Mouse (Mus musculus) testis, adult 2 months (tissue): ENCODE measurements around the gene Cenpl. TPM values are rescaled to one million over a fixed set of nuclear protein-coding genes. Genes with fewer than 3 reads are reported as not detected.

Experiments used
- H3K27ac ChIP-seq: fragments of 200-500 bp; 2 replicates; pipeline ENCODE4 v1.5.1; 2012; ENCODE audit warnings: low read depth, low read length; ENCODE audit not compliant: control insufficient read depth, insufficient read depth
- H3K27me3 ChIP-seq: fragments of 200-500 bp; 2 replicates; pipeline ENCODE4 v1.6.1; 2012; ENCODE audit warnings: mild to moderate bottlenecking, low read length, moderate library complexity; ENCODE audit not compliant: control insufficient read depth, insufficient read depth
- H3K36me3 ChIP-seq: fragments of 200-500 bp; 2 replicates; pipeline ENCODE4 v1.6.1; 2012; ENCODE audit warnings: mild to moderate bottlenecking, low read length; ENCODE audit not compliant: control insufficient read depth, insufficient read depth
- H3K4me1 ChIP-seq: fragments of 200-500 bp; 2 replicates; pipeline ENCODE4 v1.6.1; 2012; ENCODE audit warnings: low read length; ENCODE audit not compliant: control insufficient read depth, insufficient read depth
- H3K4me3 ChIP-seq: fragments of 200-500 bp; 2 replicates; pipeline ENCODE4 v1.5.1; 2012; ENCODE audit warnings: low read depth, mild to moderate bottlenecking, low read length, moderate library complexity, mixed read lengths; ENCODE audit not compliant: control insufficient read depth
- CTCF ChIP-seq: fragments of 200-500 bp; IDR thresholded peaks from 2 replicates; pipeline ENCODE4 v1.5.1; 2012; ENCODE audit warnings: low read depth, mild to moderate bottlenecking, inconsistent platforms, low read length, moderate library complexity; ENCODE audit not compliant: control insufficient read depth, insufficient read depth, insufficient replicate concordance
- POLR2A ChIP-seq: fragments of 200-500 bp; IDR thresholded peaks from 2 replicates; pipeline ENCODE4 v1.6.1; 2012; ENCODE audit warnings: low read depth, mild to moderate bottlenecking, inconsistent platforms, low read length, moderate library complexity; ENCODE audit not compliant: control insufficient read depth
- polyA plus RNA-seq: library from polyadenylated mRNA; depleted of rRNA; stranded (reverse); fragments of >200 nt; gene quantifications from 2 replicates; pipeline ENCODE4 v1.2.3, GENCODE M21; 2012

Cenpl gene
- polyA plus RNA-seq, 1 experiment: 5.7 TPM

- TF ChIP-seq CTCF (no peak), POLR2A (no peak)
- Histone ChIP-seq H3K27ac (peak overlapping the region; percentile 55), H3K4me3 (peak overlapping the region; percentile 96), H3K36me3 (no peaks in the 10 kb centered on the region; the same call in none of the 2 replicates), H3K4me1 (no peaks in the 10 kb centered on the region), H3K27me3 (no peaks in the 10 kb centered on the region)
Observed at GRCm38 (mm10) chr1:161033856-161034434, 36.6 kb upstream of the Cenpl start.

GRCm38 (mm10) chr1:161034435-161035280 is 35.9 kb upstream of the Cenpl start, which contains the start of gene Zbtb37:
Gene Zbtb37 (minus strand): TSS chr1:161034849.
- TF ChIP-seq POLR2A (peak; percentile 100), CTCF (no peak)
- H3K27me3 ChIP-seq: no peaks in the 10 kb centered on the region
- H3K4me3 ChIP-seq: peak within 1 kb of the TSS; percentile 96
- H3K36me3 ChIP-seq: no peaks in the 10 kb centered on the region; the same call in none of the 2 replicates
- peak within 1 kb of the TSS; percentile 96 for H3K27ac ChIP-seq
- H3K4me1 ChIP-seq: no peaks in the 10 kb centered on the region

DNA sequence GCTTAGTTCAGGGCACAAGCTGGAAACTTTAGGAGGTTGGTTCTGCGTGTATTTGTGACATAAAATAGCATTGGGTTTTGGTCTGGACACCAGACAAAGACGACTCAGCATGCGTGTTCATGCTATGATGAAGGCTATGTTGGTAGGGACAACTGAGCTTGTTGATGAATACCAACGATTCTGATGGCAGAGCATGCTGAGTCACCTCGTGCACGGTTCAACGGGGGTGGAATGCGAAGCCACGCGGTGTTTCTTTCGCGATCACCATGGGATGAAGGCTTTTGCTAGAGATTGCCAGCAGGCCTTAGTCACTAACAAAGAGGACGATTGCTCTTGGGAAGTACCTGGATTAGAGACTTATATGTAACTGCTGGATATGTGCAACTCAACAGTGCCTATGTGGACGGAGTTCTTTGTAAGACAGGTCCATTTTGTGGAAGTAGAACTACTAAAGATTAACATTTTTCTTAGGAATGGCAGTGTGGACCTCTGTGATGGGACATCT is 35.2 kb upstream of the Cenpl start:
- H3K36me3 ChIP-seq: no peaks in the 10 kb centered on the region; the same call in none of the 2 replicates
- no peaks in the 10 kb centered on the region for H3K4me1 ChIP-seq
- no peaks in the 10 kb centered on the region for H3K27me3 ChIP-seq
- no peak for TF ChIP-seq CTCF
- TF ChIP-seq POLR2A: no peak
- peak overlapping the region; percentile 96 for H3K4me3 ChIP-seq
- H3K27ac ChIP-seq: peak overlapping the region; percentile 96

DNA sequence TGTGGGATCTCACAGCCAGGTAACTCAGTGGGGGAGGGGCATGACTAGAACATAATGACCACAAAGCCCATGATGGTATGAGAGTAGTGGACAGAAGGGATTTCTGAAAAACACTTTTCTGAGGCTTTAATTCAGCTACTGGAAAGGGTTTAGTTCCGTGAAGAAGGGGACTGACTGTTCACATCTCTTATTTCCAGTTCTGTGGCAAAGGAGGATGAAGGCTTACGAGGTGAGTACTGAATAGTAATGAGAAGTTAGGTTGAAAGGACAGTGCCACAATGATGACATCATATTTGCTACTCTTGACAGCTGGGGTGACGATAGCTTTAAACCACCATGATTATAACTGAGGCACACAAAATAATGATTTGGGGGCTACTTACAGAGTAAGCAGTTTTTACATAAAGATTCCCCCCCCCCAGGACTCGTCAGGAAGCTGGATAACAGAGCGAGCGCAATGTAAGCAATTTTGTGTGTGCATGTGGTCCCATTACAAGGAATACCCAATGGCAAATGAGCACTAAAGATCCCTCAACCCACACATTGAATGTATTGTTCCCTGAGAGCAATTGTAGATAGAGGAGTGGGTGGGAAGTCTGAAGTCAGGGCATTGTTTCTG is 34.6 kb upstream of the Cenpl start:
- Histone ChIP-seq H3K4me3 (peak overlapping the region; percentile 96), H3K4me1 (no peaks in the 10 kb centered on the region), H3K27me3 (no peaks in the 10 kb centered on the region), H3K36me3 (no peaks in the 10 kb centered on the region; the same call in none of the 2 replicates), H3K27ac (peak overlapping the region; percentile 96)
- TF ChIP-seq CTCF (no peak), POLR2A (no peak)

DNA sequence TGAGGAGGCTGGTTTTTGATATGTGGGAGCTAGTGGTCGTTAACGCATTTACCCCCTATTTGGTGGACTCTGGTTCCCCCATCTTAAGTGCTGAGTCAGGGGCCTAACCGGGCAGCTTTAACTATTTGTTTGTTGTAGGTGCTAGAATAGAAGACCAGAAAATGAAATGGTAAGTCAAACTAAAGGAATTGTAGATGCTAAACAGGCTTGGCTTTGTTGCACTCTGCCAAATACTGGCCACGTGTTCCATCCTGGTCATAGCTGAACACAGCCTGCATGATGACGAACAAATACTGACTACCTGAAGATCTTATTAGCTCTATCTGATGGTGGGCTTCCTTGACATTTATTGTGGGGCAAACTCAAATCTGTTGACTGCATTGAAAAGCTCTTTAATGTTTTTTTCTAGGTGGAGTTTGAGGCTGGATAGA is 34.1 kb upstream of the Cenpl start:
- H3K27ac ChIP-seq: no peak overlapping the region
- H3K36me3 ChIP-seq: no peaks in the 10 kb centered on the region; the same call in none of the 2 replicates
- no peaks in the 10 kb centered on the region for H3K4me1 ChIP-seq
- peak overlapping the region; percentile 96 for H3K4me3 ChIP-seq
- TF ChIP-seq POLR2A (no peak), CTCF (no peak)
- no peaks in the 10 kb centered on the region for H3K27me3 ChIP-seq

DNA sequence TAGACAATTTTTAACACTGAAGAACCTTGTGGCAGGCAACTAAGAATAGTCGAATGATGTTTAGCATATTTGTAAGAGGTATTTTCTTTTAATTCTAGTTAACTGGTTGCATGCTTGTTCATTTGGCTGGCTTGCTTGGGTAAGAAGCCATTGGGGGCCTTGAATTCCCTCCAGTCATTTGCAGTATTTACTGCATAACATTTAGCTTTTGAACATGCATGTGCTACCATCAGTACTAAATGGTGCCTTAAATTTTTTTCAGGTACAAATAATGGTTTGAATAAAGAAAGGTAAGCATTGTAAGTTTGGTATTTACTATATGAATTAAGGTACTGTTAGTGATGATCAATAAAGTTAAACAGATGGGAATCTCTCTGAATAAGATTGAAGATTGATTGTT is 33.5 kb upstream of the Cenpl start:
- Histone ChIP-seq H3K27ac (no peak overlapping the region), H3K4me1 (no peaks in the 10 kb centered on the region), H3K36me3 (no peaks in the 10 kb centered on the region; the same call in none of the 2 replicates), H3K27me3 (no peaks in the 10 kb centered on the region), H3K4me3 (no peak overlapping the region)
- TF ChIP-seq CTCF (no peak), POLR2A (no peak)

DNA sequence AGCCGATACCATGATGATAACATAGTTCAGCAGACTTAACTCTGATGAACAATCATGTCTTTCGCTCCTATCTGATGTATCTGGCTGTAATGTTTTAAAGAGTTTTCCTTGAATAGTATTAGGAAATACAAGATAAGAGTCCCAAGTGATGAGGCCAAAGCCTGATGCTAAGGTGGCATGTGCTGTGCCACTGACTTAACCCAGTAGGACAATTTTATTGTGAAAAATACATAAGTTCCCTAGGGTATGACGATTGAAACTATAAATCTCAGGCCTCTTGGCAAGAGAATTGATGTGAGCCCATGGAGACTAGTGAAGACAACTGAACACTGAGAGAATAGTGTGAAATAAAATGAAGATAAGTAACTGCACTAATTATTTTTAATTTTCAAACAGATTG is 32.9 kb upstream of the Cenpl start:
- H3K27ac ChIP-seq: no peak overlapping the region
- H3K27me3 ChIP-seq: no peaks in the 10 kb centered on the region
- H3K4me1 ChIP-seq: no peaks in the 10 kb centered on the region
- TF ChIP-seq POLR2A (no peak), CTCF (no peak)
- H3K4me3 ChIP-seq: no peak overlapping the region
- no peaks in the 10 kb centered on the region; the same call in none of the 2 replicates for H3K36me3 ChIP-seq
